Mouse (Mus musculus): ENCODE measurements around the gene Fam133b.
"Not testable (repeated sequence)": the region's sequence is repeated elsewhere in the genome, so short reads cannot be mapped to it uniquely, and the experiment has no call there.

The Fam133b gene

GRCm38 (mm10) chr5:3600790-3601189 lies 57.2 kb downstream of the Fam133b start:
- no peak for DNase-seq

- no peak for DNase-seq
Observed at GRCm38 (mm10) chr5:3607114-3607513, 63.5 kb downstream of the Fam133b start.

- no peak for DNase-seq
Observed at GRCm38 (mm10) chr5:3609241-3609640, 65.6 kb downstream of the Fam133b start.

GRCm38 (mm10) chr5:3611835-3612234 lies 68.2 kb downstream of the Fam133b start:
- DNase-seq = not testable (repeated sequence)
